Mouse (Mus musculus) olfactory bulb, adult 2 months (tissue): ENCODE results near the gene Stx5a.

ENCODE experiments used
- CTCF ChIP-seq: fragments of 200-500 bp; IDR thresholded peaks from 2 replicates; pipeline ENCODE4 v1.5.1; 2012; ENCODE audit warnings: low read depth, mild to moderate bottlenecking, low read length, moderate library complexity; ENCODE audit not compliant: insufficient read depth
- POLR2A ChIP-seq: fragments of 200-500 bp; IDR thresholded peaks from 2 replicates; pipeline ENCODE4 v1.6.1; 2012; ENCODE audit warnings: mild to moderate bottlenecking, low read depth, low read length, moderate library complexity; ENCODE audit not compliant: insufficient read depth

GRCm38 (mm10) chr19:8724392-8724791 lies 16.8 kb upstream of the Stx5a start:
- TF ChIP-seq CTCF: no peak
- no peak for TF ChIP-seq POLR2A
